Mouse (Mus musculus) activated CD4-positive, CD25-positive, alpha-beta regulatory T cell, adult 4 months (primary cell): Measurements from ENCODE around the gene B4galt3. TPM values are rescaled to one million over a fixed set of nuclear protein-coding genes. Genes with fewer than 3 reads are reported as not detected.
"Not testable (repeated sequence)": the region's sequence is repeated elsewhere in the genome, so short reads cannot be mapped to it uniquely, and the experiment has no call there.

Source experiments
- ATAC-seq: one replicate; pipeline ENCODE4 v1.8.0; 2017
- polyA plus RNA-seq, 2 experiments: library from polyadenylated mRNA; unstranded; fragments of 100-300 nt; shearing (Covaris generic); gene quantifications; one replicate each; pipeline ENCODE4 v1.2.1; 2017

B4galt3 gene
- polyA plus RNA-seq, 2 experiments from 2014 or later, result 33.1 to 35.7 TPM

- ATAC-seq, result no peak
These were observed 29.2 kb upstream of the B4galt3 start for GRCm38 (mm10) chr1:171240911-171241310.

- ATAC-seq, result not testable (repeated sequence)
These were observed 28.2 kb upstream of the B4galt3 start for GRCm38 (mm10) chr1:171241952-171242351.

GRCm38 (mm10) chr1:171245353-171245752 lies 24.8 kb upstream of the B4galt3 start:
- ATAC-seq, result no peak

- peak; percentile 98 for ATAC-seq
These were observed 23.2 kb upstream of the B4galt3 start for GRCm38 (mm10) chr1:171246709-171247452.

GRCm38 (mm10) chr1:171247453-171247841 lies 22.7 kb upstream of the B4galt3 start:
- no peak for ATAC-seq

- ATAC-seq, result no peak
These were observed 22.2 kb upstream of the B4galt3 start for GRCm38 (mm10) chr1:171247916-171248315.

- no peak for ATAC-seq
These were observed 21.5 kb upstream of the B4galt3 start for GRCm38 (mm10) chr1:171248386-171249226.

GRCm38 (mm10) chr1:171249913-171250600 lies 20.1 kb upstream of the B4galt3 start, which contains the start of gene Adamts4:
Gene Adamts4 (plus strand): TSS chr1:171250421.
- ATAC-seq, result no peak

- ATAC-seq, result no peak
These were observed 19.2 kb upstream of the B4galt3 start, which contains the start of gene Ndufs2 for GRCm38 (mm10) chr1:171250680-171251593. Gene Ndufs2 (minus strand): TSS chr1:171251388.

GRCm38 (mm10) chr1:171251594-171252324 lies 18.4 kb upstream of the B4galt3 start:
- no peak for ATAC-seq

GRCm38 (mm10) chr1:171252415-171252814 lies 17.7 kb upstream of the B4galt3 start:
- ATAC-seq, result no peak

- ATAC-seq, result no peak
These were observed 13.9 kb upstream of the B4galt3 start for GRCm38 (mm10) chr1:171256095-171256818.

- ATAC-seq, result peak; percentile 73
These were observed 13.1 kb upstream of the B4galt3 start for GRCm38 (mm10) chr1:171256937-171257548.

- ATAC-seq, result no peak
These were observed 12.3 kb upstream of the B4galt3 start for GRCm38 (mm10) chr1:171257781-171258180.

- ATAC-seq, result no peak
These were observed 11.2 kb upstream of the B4galt3 start for GRCm38 (mm10) chr1:171258921-171259320.

GRCm38 (mm10) chr1:171260316-171260715 lies 9.8 kb upstream of the B4galt3 start:
- no peak for ATAC-seq

GRCm38 (mm10) chr1:171262594-171263130 lies 7.5 kb upstream of the B4galt3 start:
- ATAC-seq, result peak; percentile 64

- no peak for ATAC-seq
These were observed 6.9 kb upstream of the B4galt3 start for GRCm38 (mm10) chr1:171263185-171263611.

- no peak for ATAC-seq
These were observed 6.3 kb upstream of the B4galt3 start for GRCm38 (mm10) chr1:171263666-171264461.
